8 mouse cellular contexts compared by ENCODE assay signal in the genomic region with DNA sequence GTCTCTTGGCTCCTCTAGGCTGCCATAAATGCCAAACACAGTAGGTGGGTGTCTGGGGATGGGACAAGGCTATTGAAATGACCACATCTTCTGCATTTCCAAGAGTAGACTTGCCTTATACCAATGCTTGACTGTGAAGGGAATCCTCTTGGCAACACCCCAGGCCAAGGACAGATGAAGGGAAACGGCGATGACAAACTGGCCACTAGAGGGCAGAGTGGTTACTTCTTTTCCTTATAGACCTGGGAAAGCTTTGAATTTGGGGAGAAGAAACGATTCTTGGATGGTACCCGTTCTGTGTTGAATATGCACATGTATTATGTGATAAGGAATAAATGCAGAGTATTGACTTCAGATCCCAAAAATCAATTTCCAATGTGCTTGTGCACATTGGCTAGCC. TPM values are rescaled to one million over a fixed set of nuclear protein-coding genes. Genes with fewer than 3 reads are reported as not detected.
DNase-seq lines count a peak whose midpoint lies in the region; ATAC-seq and TF ChIP-seq lines count a peak whose summit lies in the region.

No protein-coding gene starts in this region.

- H3K9ac ChIP-seq in forebrain, embryonic 14.5 days (ENCODE audit: low read length): no peak overlapping the region

- TF ChIP-seq POLR2A in spleen, adult 2 months (IDR thresholded peaks at IDR 0.05; ENCODE audit: low read depth, low read length): no peak

- no peak overlapping the region for H3K4me2 ChIP-seq in forebrain, embryonic 14.5 days (ENCODE audit: low read length)

- no peak overlapping the region for H3K4me3 ChIP-seq in spleen, adult 2 months (ENCODE audit: extremely low read depth, insufficient read depth, insufficient read length)
- H3K4me3 ChIP-seq in forebrain, embryonic 14.5 days (ENCODE audit: low read depth, low read length): no peak overlapping the region
- H3K4me3 ChIP-seq in limb, embryonic 10.5 days: no peak overlapping the region

- H3K4me1 ChIP-seq in spleen, adult 2 months (ENCODE audit: control insufficient read depth, insufficient read depth, insufficient read length): no peaks in the 10 kb centered on the region
- peaks cover 8% of the 10 kb centered on the region; the same call in 1 of the 2 replicates for H3K4me1 ChIP-seq in forebrain, embryonic 14.5 days (ENCODE audit: control insufficient read depth, insufficient read depth, low read length)
- H3K4me1 ChIP-seq in limb, embryonic 10.5 days: no peaks in the 10 kb centered on the region

- peak; percentile 46; the same call in 1 of the 2 replicates for TF ChIP-seq CTCF in spleen, adult 2 months (IDR thresholded peaks at IDR 0.05; ENCODE audit: extremely low read depth, insufficient read depth, insufficient read length, insufficient replicate concordance)

- no peaks in the 10 kb centered on the region for H3K9me3 ChIP-seq in forebrain, embryonic 14.5 days (replicated peaks; ENCODE audit: control insufficient read depth, low read length)
- H3K9me3 ChIP-seq in limb, embryonic 10.5 days (replicated peaks): no peaks in the 10 kb centered on the region

- H3K27ac ChIP-seq in spleen, adult 2 months (ENCODE audit: insufficient read depth, low read length): no peak overlapping the region
- no peak overlapping the region for H3K27ac ChIP-seq in forebrain, embryonic 14.5 days (ENCODE audit: low read depth, low read length)
- H3K27ac ChIP-seq in limb, embryonic 10.5 days: no peak overlapping the region

- WGBS in spleen, adult 2 months: 4% methylated on average over 4 of the region's 4 CpGs
- 2% methylated on average over 4 of the region's 4 CpGs for WGBS in forebrain, embryonic 14.5 days
- 19% methylated on average over 4 of the region's 4 CpGs for WGBS in limb, embryonic 10.5 days

- no peaks in the 10 kb centered on the region for H3K36me3 ChIP-seq in spleen, adult 2 months (ENCODE audit: control insufficient read depth, insufficient read depth, low read length)
- H3K36me3 ChIP-seq in forebrain, embryonic 14.5 days (ENCODE audit: control insufficient read depth, insufficient read depth, low read length): no peaks in the 10 kb centered on the region
- H3K36me3 ChIP-seq in limb, embryonic 10.5 days: no peaks in the 10 kb centered on the region

- H3K27me3 ChIP-seq in spleen, adult 2 months (ENCODE audit: control insufficient read depth, insufficient read depth, low read length): no peaks in the 10 kb centered on the region
- H3K27me3 ChIP-seq in forebrain, embryonic 14.5 days (replicated peaks; ENCODE audit: control insufficient read depth, insufficient read depth, low read length): no peaks in the 10 kb centered on the region
- H3K27me3 ChIP-seq in limb, embryonic 10.5 days (ENCODE audit: low read depth, poor library complexity, severe bottlenecking): no peaks in the 10 kb centered on the region

- DNase-seq in spleen, adult 2 months (ENCODE audit: low read depth in 1 of 2, low spot score in 2 of 2): peak in 1 of 2 experiments; percentile 16
- no peak for DNase-seq in spleen, adult 12 weeks (ENCODE audit: low spot score)
- peak; percentile 15 for DNase-seq in c-Kit-positive CD71-positive TER-119-negative erythroid progenitor cells, embryonic 14.5 days (ENCODE audit: low read depth)
- DNase-seq in forebrain, embryonic 14.5 days (ENCODE audit: low spot score): peak; percentile 92
- peak; percentile 33 to 72 for DNase-seq in kidney, adult 8-10 months
- peak; percentile 66 for DNase-seq in limb, embryonic 10.5 days (ENCODE audit: low spot score)
- peak; percentile 69 for DNase-seq in ovary, postnatal 14 days (ENCODE audit: low spot score)
- peak; percentile 23 for DNase-seq in urinary bladder, postnatal 10 days (ENCODE audit: low spot score)

- peak; percentile 28; the same call in 1 of the 2 replicates for ATAC-seq in forebrain, embryonic 14.5 days

RNA-seq across cellular contexts. Expression of a gene that starts 50.8 kb away (rescaled TPM):
- not detected in 2 replicates for polyA plus RNA-seq in spleen, adult 2 months (2012; rRNA removed)
- 2.9 and 4.0 TPM in 2 replicates for polyA plus RNA-seq in forebrain, embryonic 14.5 days (2014; fragmentation: Nextera tagmentation; extraction: Ambion mirVana)
- polyA plus RNA-seq in limb, embryonic 10.5 days (2016; fragmentation: Nextera tagmentation; extraction: Ambion mirVana): 0.05 TPM in 2 replicates
